Mouse (Mus musculus) megakaryocyte, embryonic 14.5 days (primary cell): Measurements from ENCODE around the gene Trim8. TPM values are rescaled to one million over a fixed set of nuclear protein-coding genes. Genes with fewer than 3 reads are reported as not detected.

Experiments used
- H3K27me3 ChIP-seq: replicated peaks from 2 replicates; pipeline ENCODE3; 2012; ENCODE audit warnings: inconsistent platforms
- H3K36me3 ChIP-seq: replicated peaks from 2 replicates; pipeline ENCODE3; 2012; ENCODE audit warnings: low read length, inconsistent platforms, mixed read lengths
- H3K4me1 ChIP-seq: 2 replicates; pipeline ENCODE4 v1.6.1; 2012; ENCODE audit warnings: inconsistent platforms
- H3K4me3 ChIP-seq: replicated peaks from 2 replicates; pipeline ENCODE3; 2012; ENCODE audit warnings: moderate library complexity, mild to moderate bottlenecking, inconsistent platforms
- H3K9me3 ChIP-seq: 2 replicates; pipeline ENCODE4 v1.6.1; 2012; ENCODE audit warnings: inconsistent platforms
- FLI1 ChIP-seq: IDR thresholded peaks from 2 replicates; pipeline ENCODE4 v1.6.1; 2012; ENCODE audit warnings: low read length, inconsistent platforms, mixed read lengths
- GATA1 ChIP-seq: IDR thresholded peaks from 3 replicates; pipeline ENCODE4 v1.6.1; 2012; ENCODE audit warnings: mixed read lengths, low read length, inconsistent platforms, borderline replicate concordance
- polyA plus RNA-seq: library from polyadenylated mRNA; stranded (reverse); fragments of >175 nt; gene quantifications from 2 replicates; pipeline ENCODE4 v1.2.3, GENCODE M21; 2012; ENCODE audit warnings: low replicate concordance; ENCODE audit not compliant: insufficient read depth

Gene Trim8
- polyA plus RNA-seq, 1 experiment = 207 TPM

DNA sequence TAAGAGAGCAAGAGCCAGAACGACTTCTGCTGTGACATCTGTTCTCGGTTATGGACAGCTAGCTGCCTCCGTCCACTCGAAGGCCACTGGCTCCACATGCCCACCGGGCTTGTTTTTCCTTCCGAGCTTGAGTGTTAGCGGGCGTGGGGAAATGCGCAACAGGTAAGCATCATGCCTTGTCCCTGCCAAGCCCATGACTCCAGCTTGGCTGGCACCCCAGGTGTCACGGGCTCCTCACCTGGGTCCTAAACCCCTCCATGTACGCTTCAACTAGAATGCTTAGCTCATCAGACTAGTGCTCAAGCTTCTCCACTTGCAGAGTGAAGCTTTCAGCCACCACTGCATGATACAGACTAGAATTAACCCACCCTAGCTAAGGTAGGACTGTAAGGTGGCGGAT is 57.1 kb downstream of the Trim8 start:
- Histone ChIP-seq H3K36me3 (peaks cover 34% of the 10 kb centered on the region), H3K4me1 (peaks cover 60% of the 10 kb centered on the region), H3K9me3 (no peaks in the 10 kb centered on the region), H3K27me3 (no peaks in the 10 kb centered on the region), H3K4me3 (no peak overlapping the region)
- TF ChIP-seq FLI1 = no peak
- TF ChIP-seq GATA1 = no peak

DNA sequence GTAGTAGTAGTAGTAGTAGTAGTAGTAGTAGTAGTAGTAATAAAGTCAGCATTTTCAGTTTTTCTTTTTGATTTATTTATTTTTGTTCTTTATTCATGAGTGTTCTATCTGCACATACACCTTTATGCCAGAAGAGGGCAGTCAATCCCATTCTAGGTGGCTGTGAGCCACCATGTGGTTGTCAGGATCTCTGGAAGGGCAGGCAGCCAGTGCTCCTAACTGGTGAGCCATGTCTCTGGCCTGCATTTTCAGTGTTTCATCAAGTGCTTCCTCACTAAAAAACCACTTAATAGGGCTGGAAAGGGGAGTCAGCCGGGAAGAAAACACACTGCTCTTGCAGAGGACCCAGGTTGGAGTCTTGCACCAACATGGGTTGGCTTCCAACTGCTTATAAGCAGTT is 60.6 kb downstream of the Trim8 start:
- TF ChIP-seq GATA1 = no peak
- no peak for TF ChIP-seq FLI1
- H3K9me3 ChIP-seq = no peaks in the 10 kb centered on the region
- H3K27me3 ChIP-seq = no peaks in the 10 kb centered on the region
- no peak overlapping the region for H3K4me3 ChIP-seq
- H3K36me3 ChIP-seq = peaks cover 15% of the 10 kb centered on the region
- H3K4me1 ChIP-seq = peaks cover 39% of the 10 kb centered on the region

DNA sequence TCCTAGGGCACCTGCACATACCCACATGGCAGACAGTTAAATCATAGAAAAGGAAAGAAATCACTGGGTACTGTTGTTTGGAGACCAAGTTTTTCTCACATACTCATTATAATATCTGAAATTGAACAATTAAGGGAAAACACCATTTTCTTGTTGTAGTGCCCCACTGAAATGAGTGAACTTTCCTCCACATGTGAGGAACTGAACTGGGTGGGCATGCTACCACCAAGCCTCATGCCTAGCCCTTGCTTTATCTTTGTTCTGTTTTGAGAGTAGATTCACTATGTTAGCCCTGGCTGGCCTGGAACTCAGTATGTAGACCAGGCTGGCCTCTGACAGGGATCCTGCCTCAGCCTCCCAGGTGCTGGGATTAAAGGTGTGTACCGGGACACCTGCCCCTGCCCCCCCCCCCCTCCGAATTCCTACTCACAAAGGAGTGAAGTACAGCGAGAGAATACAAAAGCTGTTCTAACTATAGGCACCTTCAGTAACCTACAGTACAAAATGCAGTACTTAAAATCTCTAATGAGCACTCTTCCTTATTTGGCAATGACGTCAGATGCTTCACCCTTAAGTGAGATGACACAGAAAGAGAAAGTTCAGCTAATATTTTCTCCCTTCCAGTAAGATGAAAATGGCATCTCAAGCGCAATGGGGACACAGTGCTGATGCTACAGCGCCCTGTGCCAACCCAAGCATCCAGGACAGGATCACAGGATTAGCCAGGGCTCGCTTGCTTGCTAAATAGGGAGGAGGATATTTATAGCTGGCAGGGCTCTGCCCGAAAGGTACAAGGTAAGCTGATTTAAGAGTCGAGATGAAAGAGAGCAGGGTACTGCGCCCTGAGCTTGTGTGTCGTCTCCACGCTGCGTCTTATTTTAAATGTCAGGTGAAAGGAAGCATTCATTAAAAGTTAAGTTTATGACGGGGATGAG is 61.3 kb downstream of the Trim8 start:
- H3K4me3 ChIP-seq = no peak overlapping the region
- no peaks in the 10 kb centered on the region for H3K27me3 ChIP-seq
- TF ChIP-seq FLI1 (no peak), GATA1 (no peak)
- no peaks in the 10 kb centered on the region for H3K9me3 ChIP-seq
- H3K36me3 ChIP-seq = peaks cover 8% of the 10 kb centered on the region
- H3K4me1 ChIP-seq = peaks cover 37% of the 10 kb centered on the region

DNA sequence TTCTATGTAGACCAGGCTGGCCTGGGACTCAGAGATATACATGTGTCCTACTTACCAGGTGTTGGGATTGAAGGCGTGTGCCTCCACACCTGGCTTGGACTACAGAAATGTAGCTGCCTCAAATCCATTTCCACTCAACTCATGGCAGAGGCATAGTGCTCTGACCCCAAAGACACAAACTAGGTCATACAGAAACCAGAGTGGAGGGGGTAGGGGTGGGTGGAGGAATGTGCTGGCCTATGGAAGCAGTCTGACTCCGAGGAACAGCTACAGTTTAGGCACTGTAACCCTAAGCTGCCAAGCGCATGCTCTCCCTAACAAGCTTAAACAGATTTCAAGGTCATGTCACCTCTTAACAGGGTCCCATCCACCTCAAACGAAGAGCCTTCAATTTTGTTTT is 62.1 kb downstream of the Trim8 start:
- no peak for TF ChIP-seq GATA1
- no peak for TF ChIP-seq FLI1
- Histone ChIP-seq H3K4me1 (peaks cover 30% of the 10 kb centered on the region), H3K36me3 (peaks cover 4% of the 10 kb centered on the region), H3K4me3 (no peak overlapping the region), H3K9me3 (no peaks in the 10 kb centered on the region), H3K27me3 (no peaks in the 10 kb centered on the region)

DNA sequence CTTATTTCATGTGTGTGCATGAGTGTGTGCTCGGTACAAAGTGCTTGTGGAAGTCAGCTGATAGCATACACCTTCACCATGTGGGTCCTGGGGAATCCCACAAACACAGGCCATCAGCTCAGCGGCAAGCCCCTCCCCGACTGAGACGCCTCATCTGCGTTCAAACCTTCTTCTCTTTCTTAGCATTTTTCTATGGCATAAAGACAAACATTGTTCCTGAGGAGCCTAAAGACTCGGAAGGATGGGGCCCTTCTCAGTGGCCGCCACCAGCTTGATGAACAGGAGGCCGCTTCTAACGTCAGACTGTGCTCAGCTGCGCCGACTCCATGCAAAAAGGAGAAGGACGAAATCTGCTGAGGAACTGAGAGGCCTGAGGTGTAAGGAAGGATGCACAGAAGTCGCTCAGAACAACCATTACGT is 62.6 kb downstream of the Trim8 start:
- Histone ChIP-seq H3K27me3 (no peaks in the 10 kb centered on the region), H3K9me3 (no peaks in the 10 kb centered on the region), H3K4me1 (peaks cover 26% of the 10 kb centered on the region), H3K4me3 (no peak overlapping the region), H3K36me3 (peaks cover 4% of the 10 kb centered on the region)
- TF ChIP-seq FLI1 (no peak), GATA1 (no peak)

Other genes starting within 250 kb of the Trim8 start
- gene Nfkb2, start 197.4 kb upstream of the Trim8 start, polyA plus RNA-seq = 32.0 and 46.7 TPM in 2 replicates
- gene Psd, start 174.5 kb upstream of the Trim8 start, polyA plus RNA-seq = 0.19 TPM in 1 of 2 replicates, not detected in the other
- gene Fbxl15, start 173.5 kb upstream of the Trim8 start, polyA plus RNA-seq = 17.4 and 18.6 TPM in 2 replicates
- 39.1 and 126 TPM in 2 replicates for gene Cuedc2, start 163.0 kb upstream of the Trim8 start, polyA plus RNA-seq
- gene Mfsd13a, start 160.6 kb upstream of the Trim8 start, polyA plus RNA-seq = 8.8 and 9.9 TPM in 2 replicates
- 0.32 TPM in 1 of 2 replicates, not detected in the other for gene 2310034G01Rik, start 151.4 kb upstream of the Trim8 start, polyA plus RNA-seq
- 35.2 and 96.8 TPM in 2 replicates for gene Actr1a, start 106.0 kb upstream of the Trim8 start, polyA plus RNA-seq
- 8.7 and 23.5 TPM in 2 replicates for gene Sufu, start 104.8 kb upstream of the Trim8 start, polyA plus RNA-seq
- 5.8 and 22.9 TPM in 2 replicates for gene Arl3, start 71.5 kb downstream of the Trim8 start, polyA plus RNA-seq
- gene Sfxn2, start 71.7 kb downstream of the Trim8 start, polyA plus RNA-seq = 0.38 TPM in 1 of 2 replicates, not detected in the other
- gene Wbp1l, start 97.4 kb downstream of the Trim8 start, polyA plus RNA-seq = 43.5 and 51.0 TPM in 2 replicates
- gene Cyp17a1, start 171.5 kb downstream of the Trim8 start, polyA plus RNA-seq = not detected in 2 replicates
- gene Borcs7, start 188.2 kb downstream of the Trim8 start, polyA plus RNA-seq = 0.97 TPM in 1 of 2 replicates, not detected in the other
- gene As3mt, start 205.8 kb downstream of the Trim8 start, polyA plus RNA-seq = 1.4 TPM in 1 of 2 replicates, not detected in the other